ENCODE assay signal across 29 mouse cellular contexts in genomic region chr19:17152461-17152860, GRCm38 (mm10).
DNase-seq lines count a peak whose midpoint lies in the region; ATAC-seq and TF ChIP-seq lines count a peak whose summit lies in the region.
"Had no signal": no experiment of that assay in that cellular context is flagged by ENCODE, and none has a peak within 500 bp of the region (broad histone marks: within the 10 kb centered on the region; RNA-seq: fewer than 3 reads in every experiment).

No protein-coding gene starts in this region.

- WGBS in forebrain, postnatal 0 days = 88% methylated on average over 7 of the region's 7 CpGs

- 0 out of 2 replicates have a peak overlapping the region, but pooled peaks have one; percentile 26 for H3K9ac ChIP-seq in ES-E14 (ENCODE audit: insufficient read depth, low read depth, low read length, poor library complexity, severe bottlenecking)
- H3K9ac ChIP-seq in forebrain, postnatal 0 days = no peak overlapping the region
- H3K9ac ChIP-seq: embryonic facial prominence, embryonic 13.5 days; forebrain, embryonic 12.5 days; forebrain, embryonic 15.5 days; heart, embryonic 12.5 days; heart, embryonic 15.5 days; hindbrain, embryonic 14.5 days had no signal

- no peak for TF ChIP-seq CTCF in E14TG2a.4 (conservative IDR thresholded peaks at IDR 0.05; ENCODE audit: low read length)
- no peak for TF ChIP-seq CTCF in forebrain, postnatal 0 days (IDR thresholded peaks at IDR 0.05; ENCODE audit: low read depth)

- H3K4me1 ChIP-seq in E14TG2a.4 (replicated peaks; ENCODE audit: low read depth, low read length) = peaks cover 54% of the 10 kb centered on the region
- peaks cover 0 to 2% of the 10 kb centered on the region in 2 experiments; a peak in 1 of 4 replicates for H3K4me1 ChIP-seq in ES-E14 (ENCODE audit: control insufficient read depth in 2 of 2, insufficient read depth in 2 of 2, low read length in 2 of 2, poor library complexity in 1 of 2)
- H3K4me1 ChIP-seq in forebrain, postnatal 0 days (ENCODE audit: insufficient read depth) = no peaks in the 10 kb centered on the region
- H3K4me1 ChIP-seq: embryonic facial prominence, embryonic 10.5 days; embryonic facial prominence, embryonic 13.5 days; forebrain, embryonic 12.5 days; forebrain, embryonic 15.5 days; heart, embryonic 12.5 days; heart, embryonic 15.5 days had no signal

- no peak overlapping the region for H3K27ac ChIP-seq in ES-E14 (ENCODE audit: insufficient read depth, low read depth, low read length, poor library complexity, severe bottlenecking)
- no peak overlapping the region for H3K27ac ChIP-seq in forebrain, postnatal 0 days (ENCODE audit: low read depth, low read length)
- H3K27ac ChIP-seq: embryonic facial prominence, embryonic 10.5 days; embryonic facial prominence, embryonic 13.5 days; forebrain, embryonic 12.5 days; forebrain, embryonic 15.5 days; gastrocnemius, adult 2 months; heart, embryonic 15.5 days; hindbrain, embryonic 14.5 days; hindbrain, postnatal 0 days had no signal

- in situ Hi-C loops in ES-E14 (cut with MboI; ENCODE audit: low sequenced_read_pairs in 2 of 2, unreplicated experiment in 2 of 2) = no loop called here

- H3K4me3 ChIP-seq in E14TG2a.4 (replicated peaks; ENCODE audit: low read length) (peak overlapping the region; percentile 55), ES-E14 (ENCODE audit: insufficient read depth in 1 of 2, low read depth in 1 of 2, low read length in 2 of 2, poor library complexity in 1 of 2, severe bottlenecking in 1 of 2) (peak overlapping the region; percentile 25 to 51; a peak in 3 of 4 replicates)
- H3K4me3 ChIP-seq in forebrain, postnatal 0 days (ENCODE audit: low read depth, low read length) = no peak overlapping the region
- H3K4me3 ChIP-seq: embryonic facial prominence, embryonic 10.5 days; embryonic facial prominence, embryonic 13.5 days; erythroblast, embryonic 14.5 days; forebrain, embryonic 12.5 days; forebrain, embryonic 15.5 days; gastrocnemius, adult 2 months; heart, embryonic 12.5 days; heart, embryonic 15.5 days had no signal

- H3K9me3 ChIP-seq in E14TG2a.4 (ENCODE audit: low read length) (no peaks in the 10 kb centered on the region), ES-E14 (ENCODE audit: control insufficient read depth, insufficient read depth, low read depth, low read length) (no peaks in the 10 kb centered on the region)
- no peaks in the 10 kb centered on the region for H3K9me3 ChIP-seq in forebrain, postnatal 0 days (ENCODE audit: low read length)
- H3K9me3 ChIP-seq: embryonic facial prominence, embryonic 10.5 days; embryonic facial prominence, embryonic 13.5 days; forebrain, embryonic 12.5 days; forebrain, embryonic 15.5 days; heart, embryonic 12.5 days; heart, embryonic 15.5 days had no signal

- ATAC-seq in granulocyte monocyte progenitor cell, adult 5-6 weeks (replicated peaks; ENCODE audit: poor library complexity, severe bottlenecking) = peak; percentile 38; the same call in 1 of the 2 replicates
- no peak for ATAC-seq in monocyte, adult 5-6 weeks (replicated peaks; ENCODE audit: insufficient number of reproducible peaks, low FRiP score, low TSS enrichment, poor library complexity, severe bottlenecking)
- ATAC-seq in forebrain, postnatal 0 days = no peak
- ATAC-seq: forebrain, embryonic 15.5 days; hindbrain, postnatal 0 days; inflammation-experienced regulatory T-cells, adult 6 months; intestine, postnatal 0 days had no signal

- no peaks in the 10 kb centered on the region for H3K27me3 ChIP-seq in E14TG2a.4 (ENCODE audit: insufficient read depth, low read length)
- H3K27me3 ChIP-seq in forebrain, postnatal 0 days (ENCODE audit: insufficient read depth, low read length) = no peaks in the 10 kb centered on the region
- H3K27me3 ChIP-seq: embryonic facial prominence, embryonic 13.5 days; forebrain, embryonic 12.5 days; forebrain, embryonic 15.5 days; heart, embryonic 15.5 days had no signal

- DNase-seq in ES-E14 (ENCODE audit: low read depth, low spot score) = peak; percentile 47
- no peak for DNase-seq in cerebellum, adult 11-12 months
- no peak for DNase-seq in forebrain, postnatal 0 days
- DNase-seq: adrenal gland, adult 2 months; adrenal gland, postnatal 14 days; cerebellum, adult 11 months; cerebellum, adult 8-10 months; cerebellum, postnatal 10 days; cerebellum, postnatal 36 days; embryo, embryonic 11 days; gastrocnemius, adult 2 months; gastrocnemius, postnatal 14 days; heart, adult 18-20 months; heart, postnatal 10 days; heart, postnatal 4 days had no signal

- H3K4me2 ChIP-seq in forebrain, postnatal 0 days (ENCODE audit: low read depth) = no peak overlapping the region
- H3K4me2 ChIP-seq: embryonic facial prominence, embryonic 13.5 days; forebrain, embryonic 12.5 days; forebrain, embryonic 15.5 days; heart, embryonic 12.5 days; heart, embryonic 15.5 days; hindbrain, embryonic 14.5 days had no signal

- peaks cover 17% of the 10 kb centered on the region for H3K36me3 ChIP-seq in E14TG2a.4 (ENCODE audit: insufficient read depth, low read length)
- no peaks in the 10 kb centered on the region for H3K36me3 ChIP-seq in ES-E14 (ENCODE audit: control insufficient read depth, insufficient read depth, low read length, poor library complexity, severe bottlenecking)
- no peaks in the 10 kb centered on the region for H3K36me3 ChIP-seq in forebrain, postnatal 0 days (ENCODE audit: insufficient read depth)
- H3K36me3 ChIP-seq: embryonic facial prominence, embryonic 10.5 days; embryonic facial prominence, embryonic 13.5 days; forebrain, embryonic 12.5 days; forebrain, embryonic 15.5 days; heart, embryonic 12.5 days; heart, embryonic 15.5 days had no signal

TF ChIP-seq in ES-E14, 5 proteins besides CTCF, POLR2A, EP300 and RAD21:
- no peak for TF ChIP-seq CHD2 (IDR thresholded peaks at IDR 0.05; ENCODE audit: low read depth, low read length)
- no peak for TF ChIP-seq ZNF384 (IDR thresholded peaks at IDR 0.05; ENCODE audit: low read depth, low read length)
